Mouse (Mus musculus) E14TG2a.4 (cell line): Measurements from ENCODE around the gene Fam19a5.

Source experiments
- CTCF ChIP-seq: conservative IDR thresholded peaks from 2 replicates; pipeline ENCODE4 v1.5.1; 2014; ENCODE audit warnings: low read length
- NANOG ChIP-seq: IDR thresholded peaks from 2 replicates; pipeline ENCODE4 v1.6.1; 2014; ENCODE audit warnings: borderline replicate concordance, low read length, mixed read lengths

DNA sequence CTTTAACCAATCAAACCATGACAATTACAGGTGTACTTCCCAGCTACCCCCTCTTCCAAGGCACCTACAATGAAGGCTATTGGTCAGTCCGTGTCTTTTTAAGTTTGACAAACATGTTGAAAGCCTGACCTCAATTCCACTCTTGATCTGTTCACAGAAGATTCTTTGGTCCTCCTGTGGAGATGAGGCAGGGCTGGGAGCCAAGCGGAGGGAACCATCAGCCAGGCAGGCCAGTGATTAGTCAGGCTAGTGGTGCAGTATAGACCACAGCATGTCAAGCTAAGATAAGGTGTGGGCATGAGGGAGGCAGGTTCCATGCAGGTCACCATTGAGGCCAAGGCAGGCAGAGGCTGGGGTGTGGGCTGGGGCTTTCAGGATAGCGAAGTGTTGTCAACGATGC lies 54.5 kb downstream of the Fam19a5 start:
- TF ChIP-seq CTCF = no peak
- TF ChIP-seq NANOG = no peak
